In the genomic region with DNA sequence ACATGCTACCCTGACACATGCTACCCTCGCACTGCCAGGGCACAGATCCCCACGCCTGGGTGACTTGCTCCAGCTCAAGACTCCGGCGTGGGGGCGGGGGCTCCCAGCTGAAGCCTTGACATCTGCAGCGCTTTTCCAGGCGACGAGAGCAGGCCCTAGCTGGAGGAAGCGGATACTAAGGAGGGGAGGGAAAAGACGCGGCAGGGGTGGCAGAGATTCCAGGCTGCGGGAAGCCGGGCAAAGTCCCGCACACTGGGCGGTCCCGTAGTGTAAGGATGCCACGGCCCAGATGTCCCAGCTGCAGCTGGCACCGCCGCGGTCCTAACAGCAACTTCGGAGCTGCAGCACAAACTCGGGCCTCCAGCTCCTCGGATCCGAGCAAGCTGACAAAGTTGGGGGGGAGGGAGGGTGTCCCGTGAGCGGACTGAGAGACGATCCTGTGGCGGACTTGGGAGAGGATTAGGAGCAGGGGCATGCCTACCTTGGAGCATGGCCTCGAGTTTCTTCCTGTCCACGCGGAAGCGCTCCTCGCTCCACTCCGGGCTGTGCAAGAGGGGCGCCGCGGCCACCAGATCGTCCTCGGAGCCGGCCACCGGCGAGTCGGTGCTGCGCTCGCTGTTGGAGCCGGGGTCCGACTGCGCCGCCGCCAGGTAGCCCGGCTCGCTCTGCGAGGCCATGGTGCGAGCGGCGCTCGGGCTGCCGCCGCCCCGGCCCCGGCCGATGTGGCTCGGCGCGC, we compare ENCODE assay signal across 8 mouse cellular contexts. TPM values are rescaled to one million over a fixed set of nuclear protein-coding genes. Genes with fewer than 3 reads are reported as not detected.
DNase-seq lines count a peak whose midpoint lies in the region; ATAC-seq and TF ChIP-seq lines count a peak whose summit lies in the region.

No protein-coding gene starts in this region.

- no peaks in the 10 kb centered on the region for H3K4me1 ChIP-seq in intestine, embryonic 14.5 days (replicated peaks; ENCODE audit: control insufficient read depth, insufficient read depth, low read length)
- peaks cover 11% of the 10 kb centered on the region for H3K4me1 ChIP-seq in limb, embryonic 14.5 days (ENCODE audit: control insufficient read depth, insufficient read depth, low read length)
- peaks cover 14% of the 10 kb centered on the region; the same call in 1 of the 2 replicates for H3K4me1 ChIP-seq in midbrain, embryonic 15.5 days

- no peak for ATAC-seq in cerebellum, adult (ENCODE audit: insufficient number of reproducible peaks, low FRiP score, low TSS enrichment)
- peak; percentile 89 for ATAC-seq in intestine, embryonic 14.5 days (replicated peaks; ENCODE audit: low FRiP score, low TSS enrichment, low read depth)
- peak; percentile 80 for ATAC-seq in limb, embryonic 14.5 days (ENCODE audit: low FRiP score, low read depth)
- ATAC-seq in midbrain, embryonic 15.5 days (replicated peaks) = peak; percentile 90

- TF ChIP-seq POLR2A in limb, embryonic 14.5 days (IDR thresholded peaks at IDR 0.05; ENCODE audit: borderline replicate concordance, extremely low read depth, insufficient read depth, insufficient read length) = 0 out of 2 replicates have a peak, but pooled peaks have one; percentile 57

- WGBS in intestine, embryonic 14.5 days = under 1% methylated on average over 45 of the region's 65 CpGs
- WGBS in limb, embryonic 14.5 days = under 1% methylated on average over 42 of the region's 65 CpGs
- under 1% methylated on average over 62 of the region's 65 CpGs for WGBS in midbrain, embryonic 15.5 days

- H3K4me3 ChIP-seq in intestine, embryonic 14.5 days (ENCODE audit: low read depth, low read length) = peak overlapping the region; percentile 79
- H3K4me3 ChIP-seq in limb, embryonic 14.5 days (replicated peaks; ENCODE audit: low read length) = peak overlapping the region; percentile 75
- peak overlapping the region; percentile 63 for H3K4me3 ChIP-seq in midbrain, embryonic 15.5 days

- H3K4me2 ChIP-seq in intestine, embryonic 14.5 days (ENCODE audit: low read length) = peak overlapping the region; percentile 76
- peak overlapping the region; percentile 79 for H3K4me2 ChIP-seq in limb, embryonic 14.5 days (replicated peaks; ENCODE audit: low read depth, low read length, severe bottlenecking)
- H3K4me2 ChIP-seq in midbrain, embryonic 15.5 days = peak overlapping the region; percentile 96

- DNase-seq in cerebellum, postnatal 10 days = peak; percentile 62 to 77
- DNase-seq in embryo, embryonic 10.5 days (ENCODE audit: low spot score) = peak; percentile 67
- peak; percentile 64 to 67 for DNase-seq in gastrocnemius, postnatal 36 days
- DNase-seq in intestine, embryonic 14.5 days (ENCODE audit: low spot score) = peak; percentile 82
- DNase-seq in limb, embryonic 14.5 days (ENCODE audit: low spot score) = peak; percentile 44
- DNase-seq in testis, postnatal 14 days (ENCODE audit: low spot score) = peak; percentile 35

- H3K36me3 ChIP-seq in intestine, embryonic 14.5 days (ENCODE audit: control insufficient read depth, insufficient read depth, low read length) = no peaks in the 10 kb centered on the region
- H3K36me3 ChIP-seq in limb, embryonic 14.5 days (ENCODE audit: control insufficient read depth, insufficient read depth, low read length) = no peaks in the 10 kb centered on the region
- no peaks in the 10 kb centered on the region for H3K36me3 ChIP-seq in midbrain, embryonic 15.5 days (replicated peaks)

- H3K9me3 ChIP-seq in intestine, embryonic 14.5 days (ENCODE audit: control insufficient read depth, low read length) = no peaks in the 10 kb centered on the region
- no peaks in the 10 kb centered on the region for H3K9me3 ChIP-seq in limb, embryonic 14.5 days (ENCODE audit: control insufficient read depth, low read length)
- no peaks in the 10 kb centered on the region for H3K9me3 ChIP-seq in midbrain, embryonic 15.5 days

- peak overlapping the region; percentile 77 for H3K9ac ChIP-seq in intestine, embryonic 14.5 days (ENCODE audit: low read length)
- H3K9ac ChIP-seq in limb, embryonic 14.5 days (ENCODE audit: low read depth, low read length, severe bottlenecking) = peak overlapping the region; percentile 86
- H3K9ac ChIP-seq in midbrain, embryonic 15.5 days = peak overlapping the region; percentile 67

- intact Hi-C loops in gastrocnemius, postnatal 36 days (cut with DNase I) = no loop called here

- H3K27ac ChIP-seq in intestine, embryonic 14.5 days (ENCODE audit: low read depth) = peak overlapping the region; percentile 75
- peak overlapping the region; percentile 85 for H3K27ac ChIP-seq in limb, embryonic 14.5 days (replicated peaks; ENCODE audit: low read depth, low read length)
- peak overlapping the region; percentile 31; the same call in 1 of the 2 replicates for H3K27ac ChIP-seq in midbrain, embryonic 15.5 days

- H3K27me3 ChIP-seq in intestine, embryonic 14.5 days (replicated peaks; ENCODE audit: control insufficient read depth, insufficient read depth, low read length) = no peaks in the 10 kb centered on the region
- no peaks in the 10 kb centered on the region for H3K27me3 ChIP-seq in limb, embryonic 14.5 days (ENCODE audit: control insufficient read depth, insufficient read depth, low read length)
- 0 out of 2 replicates have a peak, but pooled peaks cover 5% of the 10 kb centered on the region for H3K27me3 ChIP-seq in midbrain, embryonic 15.5 days (replicated peaks)

RNA-seq across cellular contexts. Expression of a gene that starts 0.4 kb away (rescaled TPM):
- total RNA-seq in gastrocnemius, postnatal 36 days (2021) = 1 to 10 TPM; 8.1 to 8.4 TPM
- 21.7 and 24.2 TPM in 2 replicates for polyA plus RNA-seq in intestine, embryonic 14.5 days (2014; fragmentation: Nextera tagmentation; extraction: Ambion mirVana)
- polyA plus RNA-seq in limb, embryonic 14.5 days (2012; rRNA removed) = 38.8 and 42.2 TPM in 2 replicates
- polyA plus RNA-seq in limb, embryonic 14.5 days (2014; fragmentation: Nextera tagmentation; extraction: Ambion mirVana) = 48.2 and 50.5 TPM in 2 replicates
- polyA plus RNA-seq in midbrain, embryonic 15.5 days (2015; fragmentation: Nextera tagmentation; extraction: Ambion mirVana) = 6.2 and 6.3 TPM in 2 replicates

Comparison
In these comparisons a context has a peak if more than half of its experiments do, and no peak if none do; other contexts are left out.
1. H3K27ac ChIP-seq: peak in every context shown above with its lines; median percentile 85 in limb, embryonic 14.5 days; 75 in intestine, embryonic 14.5 days; 31 in midbrain, embryonic 15.5 days.